Mouse (Mus musculus): ENCODE measurements around the gene Bach1. TPM values are rescaled to one million over a fixed set of nuclear protein-coding genes. Genes with fewer than 3 reads are reported as not detected.

Gene Bach1
- polyA plus RNA-seq, 1 experiment = 19.3 TPM

- no peak for DNase-seq
- Histone ChIP-seq H3K4me1 (ENCODE audit: control insufficient read depth, insufficient read depth, low read length) (peaks cover 2% of the 10 kb centered on the region), H3K4me3 (replicated peaks; ENCODE audit: extremely low read depth, low read depth, low read length) (no peak overlapping the region)
- TF ChIP-seq CTCF (IDR thresholded peaks at IDR 0.05; ENCODE audit: insufficient read depth, low read length) (no peak), POLR2A (IDR thresholded peaks at IDR 0.05; ENCODE audit: borderline replicate concordance, extremely low read depth, low read depth, low read length) (no peak)
- 93% methylated on average over 2 of the region's 2 CpGs for WGBS
Observed at GRCm38 (mm10) chr16:87662528-87662927, 36.2 kb upstream of the Bach1 start.

- DNase-seq = no peak
- no peak overlapping the region for H3K4me3 ChIP-seq (replicated peaks; ENCODE audit: extremely low read depth, low read depth, low read length)
- TF ChIP-seq POLR2A (IDR thresholded peaks at IDR 0.05; ENCODE audit: borderline replicate concordance, extremely low read depth, low read depth, low read length) = no peak
- TF ChIP-seq CTCF (IDR thresholded peaks at IDR 0.05; ENCODE audit: insufficient read depth, low read length) = no peak
- 31% methylated on average over 6 of the region's 6 CpGs for WGBS
- peaks cover 2% of the 10 kb centered on the region for H3K4me1 ChIP-seq (ENCODE audit: control insufficient read depth, insufficient read depth, low read length)
Observed at GRCm38 (mm10) chr16:87663890-87664289, 34.9 kb upstream of the Bach1 start.

GRCm38 (mm10) chr16:87665246-87665645, 33.5 kb upstream of the Bach1 start:
- Histone ChIP-seq H3K4me1 (ENCODE audit: control insufficient read depth, insufficient read depth, low read length) (peaks cover 2% of the 10 kb centered on the region), H3K4me3 (replicated peaks; ENCODE audit: extremely low read depth, low read depth, low read length) (no peak overlapping the region)
- 53% methylated on average over 9 of the region's 9 CpGs for WGBS
- TF ChIP-seq POLR2A (IDR thresholded peaks at IDR 0.05; ENCODE audit: borderline replicate concordance, extremely low read depth, low read depth, low read length) (no peak), CTCF (IDR thresholded peaks at IDR 0.05; ENCODE audit: insufficient read depth, low read length) (no peak)
- DNase-seq = no peak

- 80% methylated on average over 19 of the region's 19 CpGs for WGBS
- DNase-seq = no peak
- Histone ChIP-seq H3K4me3 (replicated peaks; ENCODE audit: extremely low read depth, low read depth, low read length) (no peak overlapping the region), H3K4me1 (ENCODE audit: control insufficient read depth, insufficient read depth, low read length) (peaks cover 2% of the 10 kb centered on the region)
- no peak for TF ChIP-seq CTCF (IDR thresholded peaks at IDR 0.05; ENCODE audit: insufficient read depth, low read length)
- no peak for TF ChIP-seq POLR2A (IDR thresholded peaks at IDR 0.05; ENCODE audit: borderline replicate concordance, extremely low read depth, low read depth, low read length)
Observed at GRCm38 (mm10) chr16:87665752-87666619, 32.8 kb upstream of the Bach1 start.

DNA sequence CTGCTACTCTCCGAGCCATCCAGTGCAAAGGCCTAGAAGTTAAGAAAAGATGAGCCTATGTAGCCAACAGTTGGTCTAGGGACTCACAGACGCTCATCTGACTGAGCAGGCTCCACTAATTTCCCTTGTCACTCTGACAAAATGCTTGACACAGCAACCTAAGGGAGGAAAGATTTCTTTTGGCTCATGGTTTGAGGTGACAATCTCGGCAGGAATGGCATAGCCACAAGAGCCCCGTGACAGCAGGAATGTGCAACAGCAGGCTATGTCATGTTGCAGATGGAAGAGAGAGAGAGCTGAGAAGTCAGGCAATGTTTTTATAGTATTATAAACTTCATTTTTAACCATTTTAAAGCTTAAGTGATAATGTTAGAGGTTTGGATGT, 32.1 kb upstream of the Bach1 start:
- TF ChIP-seq POLR2A (IDR thresholded peaks at IDR 0.05; ENCODE audit: borderline replicate concordance, extremely low read depth, low read depth, low read length) (no peak), CTCF (IDR thresholded peaks at IDR 0.05; ENCODE audit: insufficient read depth, low read length) (no peak)
- DNase-seq = no peak
- Histone ChIP-seq H3K4me1 (ENCODE audit: control insufficient read depth, insufficient read depth, low read length) (peaks cover 2% of the 10 kb centered on the region), H3K4me3 (replicated peaks; ENCODE audit: extremely low read depth, low read depth, low read length) (no peak overlapping the region)
- WGBS = 82% methylated on average over 4 of the region's 4 CpGs

DNA sequence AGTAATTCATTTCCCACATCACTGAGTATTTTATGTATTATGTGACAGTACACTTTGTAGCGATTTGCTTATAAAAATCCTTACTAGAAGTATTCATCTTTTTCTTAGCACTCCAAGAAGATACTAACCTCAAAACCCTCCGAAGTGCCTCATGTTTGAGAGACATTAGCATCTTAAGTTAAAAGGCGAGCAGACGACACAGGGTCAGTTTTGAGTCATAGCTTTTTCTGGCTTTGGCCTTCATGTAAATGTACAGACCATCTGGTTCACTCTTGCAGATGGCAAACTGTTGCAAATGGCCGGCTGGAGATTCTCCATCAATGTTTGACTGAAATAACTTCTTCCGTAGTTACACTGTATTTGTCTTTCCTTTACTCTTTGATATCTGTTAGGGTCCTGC, 30.7 kb upstream of the Bach1 start:
- WGBS = 85% methylated on average over 6 of the region's 6 CpGs
- no peak overlapping the region for H3K4me3 ChIP-seq (replicated peaks; ENCODE audit: extremely low read depth, low read depth, low read length)
- H3K4me1 ChIP-seq (ENCODE audit: control insufficient read depth, insufficient read depth, low read length) = peaks cover 2% of the 10 kb centered on the region
- no peak for TF ChIP-seq CTCF (IDR thresholded peaks at IDR 0.05; ENCODE audit: insufficient read depth, low read length)
- TF ChIP-seq POLR2A (IDR thresholded peaks at IDR 0.05; ENCODE audit: borderline replicate concordance, extremely low read depth, low read depth, low read length) = no peak
- no peak for DNase-seq

DNA sequence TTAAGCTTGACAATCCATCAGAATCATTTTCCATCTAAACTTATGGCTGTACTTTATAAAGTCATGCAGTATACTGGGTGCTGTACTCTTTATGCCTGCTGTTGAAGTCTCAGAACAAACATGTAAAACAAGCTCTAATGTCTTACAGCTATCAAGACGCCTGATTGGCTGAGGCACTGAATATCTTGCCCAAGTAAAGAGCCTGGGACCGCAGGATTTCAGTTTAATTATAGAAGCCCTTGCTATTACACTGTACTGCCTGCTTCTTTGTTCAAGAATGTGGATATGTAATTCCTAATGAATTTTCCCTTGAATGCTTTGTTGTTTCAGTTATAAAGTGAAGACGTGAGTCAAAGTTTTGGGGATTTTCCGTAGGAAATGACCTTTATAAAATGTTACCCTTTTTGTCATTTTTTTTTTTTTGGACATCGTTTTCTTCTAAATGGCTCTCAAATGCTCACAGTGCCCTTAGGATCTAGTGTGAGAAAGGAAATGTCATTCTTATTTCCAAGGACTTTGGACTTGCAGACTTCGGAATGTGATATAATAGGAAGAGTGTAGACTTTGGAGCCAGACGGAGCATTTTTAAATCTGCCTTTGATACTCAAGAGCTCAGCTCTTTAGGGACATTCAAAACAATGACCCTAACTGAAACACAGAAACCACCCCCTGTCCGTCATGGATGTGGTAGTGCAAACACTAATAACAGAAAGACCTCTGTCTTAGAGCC, 28.5 kb upstream of the Bach1 start:
- no peaks in the 10 kb centered on the region; the same call in 1 of the 2 replicates for H3K4me1 ChIP-seq (ENCODE audit: control insufficient read depth, insufficient read depth, low read length)
- no peak for DNase-seq
- WGBS = 69% methylated on average over 8 of the region's 8 CpGs
- TF ChIP-seq POLR2A (IDR thresholded peaks at IDR 0.05; ENCODE audit: borderline replicate concordance, extremely low read depth, low read depth, low read length) (no peak), CTCF (IDR thresholded peaks at IDR 0.05; ENCODE audit: insufficient read depth, low read length) (no peak)
- no peak overlapping the region for H3K4me3 ChIP-seq (replicated peaks; ENCODE audit: extremely low read depth, low read depth, low read length)

DNA sequence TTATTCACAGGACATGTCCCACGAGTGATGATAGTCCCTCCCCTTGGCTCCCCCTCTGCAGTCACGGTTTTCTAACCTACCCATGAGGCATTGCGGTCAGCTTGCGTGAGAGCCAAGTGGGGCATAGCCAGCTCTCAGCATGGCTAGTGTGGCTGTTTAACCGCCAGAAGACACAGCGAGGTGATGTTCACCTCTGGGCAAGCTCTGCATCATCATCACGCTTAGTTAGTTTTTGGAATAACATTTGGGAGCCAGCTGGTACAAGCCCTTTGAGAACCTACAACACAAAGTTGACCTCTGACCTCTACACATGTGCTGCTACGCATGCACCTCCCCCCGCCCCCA, 28.0 kb upstream of the Bach1 start:
- TF ChIP-seq POLR2A (IDR thresholded peaks at IDR 0.05; ENCODE audit: borderline replicate concordance, extremely low read depth, low read depth, low read length) (no peak), CTCF (IDR thresholded peaks at IDR 0.05; ENCODE audit: insufficient read depth, low read length) (no peak)
- no peak for DNase-seq
- WGBS = 85% methylated on average over 9 of the region's 9 CpGs
- no peaks in the 10 kb centered on the region; the same call in 1 of the 2 replicates for H3K4me1 ChIP-seq (ENCODE audit: control insufficient read depth, insufficient read depth, low read length)
- no peak overlapping the region for H3K4me3 ChIP-seq (replicated peaks; ENCODE audit: extremely low read depth, low read depth, low read length)

DNA sequence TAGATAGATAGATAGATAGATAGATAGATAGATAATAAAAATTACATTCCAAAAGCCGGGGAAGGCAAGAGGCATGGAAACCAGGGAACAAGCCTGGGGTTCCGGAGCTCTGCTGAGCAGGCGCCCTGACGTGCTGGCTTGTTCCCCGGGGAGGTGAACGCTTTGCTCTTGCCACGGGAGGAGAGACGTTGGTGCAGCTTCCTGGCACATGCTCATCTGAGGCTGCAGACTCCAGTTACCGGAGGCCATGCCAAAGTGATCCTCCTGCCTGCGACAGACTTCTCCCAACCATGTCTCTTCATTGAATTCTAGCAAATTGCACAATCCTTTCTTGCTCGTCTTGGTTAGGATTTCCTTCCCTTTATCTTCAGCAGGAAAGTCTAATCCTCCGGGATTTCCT, 27.4 kb upstream of the Bach1 start:
- DNase-seq = no peak
- H3K4me3 ChIP-seq (replicated peaks; ENCODE audit: extremely low read depth, low read depth, low read length) = no peak overlapping the region
- WGBS = 40% methylated on average over 12 of the region's 12 CpGs
- no peak for TF ChIP-seq POLR2A (IDR thresholded peaks at IDR 0.05; ENCODE audit: borderline replicate concordance, extremely low read depth, low read depth, low read length)
- TF ChIP-seq CTCF (IDR thresholded peaks at IDR 0.05; ENCODE audit: insufficient read depth, low read length) = no peak
- H3K4me1 ChIP-seq (ENCODE audit: control insufficient read depth, insufficient read depth, low read length) = no peaks in the 10 kb centered on the region; the same call in 1 of the 2 replicates
